Mouse (Mus musculus) midbrain, embryonic 15.5 days (tissue): Measurements from ENCODE around the gene Gm20388. TPM values are rescaled to one million over a fixed set of nuclear protein-coding genes. Genes with fewer than 3 reads are reported as not detected.
A peak's percentile ranks its signal among the peaks of the same experiment; 100 is the strongest.

Experiments used
- ATAC-seq: fragments of 200-750 bp; cut with Nextera tagmentation; replicated peaks from 2 replicates; pipeline ENCODE4 v1.8.0; 2017; ENCODE audit warnings: moderate TSS enrichment
- H3K27ac ChIP-seq: fragments of 300-500 bp; sonication (generic); 2 replicates; pipeline ENCODE4 v1.5.1; 2015; ENCODE audit warnings: mild to moderate bottlenecking, inconsistent platforms
- H3K27me3 ChIP-seq: fragments of 300-500 bp; sonication (generic); replicated peaks from 2 replicates; pipeline ENCODE4 v1.6.1; 2015; ENCODE audit warnings: inconsistent platforms
- H3K36me3 ChIP-seq: fragments of 300-500 bp; sonication (generic); replicated peaks from 2 replicates; pipeline ENCODE4 v1.6.1; 2015; ENCODE audit warnings: inconsistent platforms
- H3K4me1 ChIP-seq: fragments of 300-500 bp; sonication (generic); 2 replicates; pipeline ENCODE4 v1.6.1; 2015; ENCODE audit warnings: inconsistent platforms
- H3K4me2 ChIP-seq: fragments of 300-500 bp; sonication (generic); 2 replicates; pipeline ENCODE4 v1.6.1; 2015; ENCODE audit warnings: inconsistent platforms, mild to moderate bottlenecking, moderate library complexity
- H3K4me3 ChIP-seq: fragments of 300-500 bp; sonication (generic); 2 replicates; pipeline ENCODE4 v1.5.1; 2015; ENCODE audit warnings: mild to moderate bottlenecking, inconsistent platforms
- H3K9ac ChIP-seq: fragments of 300-500 bp; sonication (generic); 2 replicates; pipeline ENCODE4 v1.6.1; 2015; ENCODE audit warnings: mild to moderate bottlenecking, inconsistent platforms
- H3K9me3 ChIP-seq: fragments of 300-500 bp; sonication (generic); 2 replicates; pipeline ENCODE4 v1.6.1; 2016; ENCODE audit warnings: inconsistent platforms
- WGBS: fragments of 180-500 bp; shearing (Covaris S2); methylation state at CpG from one replicate; pipeline ENCODE4 v1.1.7; 2015; ENCODE audit warnings: mixed read lengths; 5-methylcytosine and 5-hydroxymethylcytosine counted together
- polyA plus RNA-seq: library from polyadenylated mRNA; unstranded; fragments of >200 nt; fragmentation: Nextera tagmentation; extraction: Ambion mirVana; gene quantifications from 2 replicates; pipeline ENCODE4 v1.2.1, GENCODE M21; 2015

Gm20388 gene
- polyA plus RNA-seq, 1 experiment from 2014 or later, result 5.6 TPM

- no peaks in the 10 kb centered on the region for H3K9me3 ChIP-seq
- WGBS, result 70% methylated on average over 11 of the region's 11 CpGs
- peak; percentile 25; the same call in 1 of the 2 replicates for ATAC-seq
Observed at GRCm38 (mm10) chr8:122433269-122433905, 2522.7 kb downstream of the Gm20388 start.

GRCm38 (mm10) chr8:122435375-122435774 is 2524.7 kb downstream of the Gm20388 start:
- no peak overlapping the region for H3K4me2 ChIP-seq
- no peak overlapping the region for H3K27ac ChIP-seq
- peaks cover 13% of the 10 kb centered on the region for H3K4me1 ChIP-seq
- H3K36me3 ChIP-seq, result peaks cover 26% of the 10 kb centered on the region
- H3K9ac ChIP-seq, result no peak overlapping the region
- H3K27me3 ChIP-seq, result no peaks in the 10 kb centered on the region
- 92% methylated on average over 6 of the region's 6 CpGs for WGBS
- H3K4me3 ChIP-seq, result no peak overlapping the region
- no peaks in the 10 kb centered on the region for H3K9me3 ChIP-seq
- no peak for ATAC-seq

More at GRCm38 (mm10) chr8:122433269-122433905, 2522.7 kb downstream of the Gm20388 start:
- no peak overlapping the region for H3K4me3 ChIP-seq
- peaks cover 26% of the 10 kb centered on the region for H3K36me3 ChIP-seq
- H3K4me1 ChIP-seq, result peaks cover 13% of the 10 kb centered on the region
- H3K27ac ChIP-seq, result no peak overlapping the region
- no peak overlapping the region for H3K9ac ChIP-seq
- no peak overlapping the region for H3K4me2 ChIP-seq
- H3K27me3 ChIP-seq, result no peaks in the 10 kb centered on the region

- Histone ChIP-seq H3K9ac (no peak overlapping the region), H3K4me3 (no peak overlapping the region), H3K27me3 (no peaks in the 10 kb centered on the region), H3K4me2 (no peak overlapping the region), H3K9me3 (no peaks in the 10 kb centered on the region), H3K36me3 (peaks cover 26% of the 10 kb centered on the region), H3K27ac (no peak overlapping the region), H3K4me1 (peaks cover 13% of the 10 kb centered on the region)
- WGBS, result 94% methylated on average over 9 of the region's 9 CpGs
- ATAC-seq, result no peak
Observed at GRCm38 (mm10) chr8:122436146-122436545, 2525.5 kb downstream of the Gm20388 start.

GRCm38 (mm10) chr8:122436586-122437125 is 2526.0 kb downstream of the Gm20388 start:
- 88% methylated on average over 20 of the region's 20 CpGs for WGBS
- Histone ChIP-seq H3K4me3 (no peak overlapping the region), H3K27me3 (no peaks in the 10 kb centered on the region), H3K9ac (no peak overlapping the region), H3K4me2 (no peak overlapping the region), H3K9me3 (no peaks in the 10 kb centered on the region), H3K4me1 (peaks cover 12% of the 10 kb centered on the region), H3K36me3 (peaks cover 26% of the 10 kb centered on the region), H3K27ac (no peak overlapping the region)
- ATAC-seq, result no peak

- Histone ChIP-seq H3K27me3 (no peaks in the 10 kb centered on the region), H3K4me1 (peaks cover 12% of the 10 kb centered on the region), H3K36me3 (peaks cover 26% of the 10 kb centered on the region), H3K4me2 (no peak overlapping the region), H3K4me3 (no peak overlapping the region), H3K9ac (no peak overlapping the region), H3K27ac (no peak overlapping the region), H3K9me3 (no peaks in the 10 kb centered on the region)
- 91% methylated on average over 13 of the region's 13 CpGs for WGBS
- no peak for ATAC-seq
Observed at GRCm38 (mm10) chr8:122437708-122438331, 2527.2 kb downstream of the Gm20388 start.

GRCm38 (mm10) chr8:122439336-122439735 is 2528.7 kb downstream of the Gm20388 start:
- Histone ChIP-seq H3K27ac (no peak overlapping the region), H3K36me3 (peaks cover 25% of the 10 kb centered on the region), H3K9me3 (no peaks in the 10 kb centered on the region), H3K4me3 (no peak overlapping the region), H3K4me2 (no peak overlapping the region), H3K27me3 (no peaks in the 10 kb centered on the region), H3K4me1 (peaks cover 14% of the 10 kb centered on the region), H3K9ac (no peak overlapping the region)
- WGBS, result 95% methylated on average over 16 of the region's 16 CpGs
- ATAC-seq, result no peak

- Histone ChIP-seq H3K9ac (no peak overlapping the region), H3K27ac (no peak overlapping the region), H3K4me1 (peaks cover 30% of the 10 kb centered on the region), H3K4me3 (no peak overlapping the region), H3K4me2 (no peak overlapping the region), H3K9me3 (no peaks in the 10 kb centered on the region), H3K27me3 (no peaks in the 10 kb centered on the region), H3K36me3 (peaks cover 12% of the 10 kb centered on the region; the same call in 1 of the 2 replicates)
- 95% methylated on average over 1 of the region's 1 CpGs for WGBS
- no peak for ATAC-seq
Observed at GRCm38 (mm10) chr8:122441326-122441725, 2530.7 kb downstream of the Gm20388 start.

- peak overlapping the region; percentile 78 for H3K4me3 ChIP-seq
- H3K27me3 ChIP-seq, result no peaks in the 10 kb centered on the region
- H3K4me1 ChIP-seq, result peaks cover 30% of the 10 kb centered on the region
- peaks cover 7% of the 10 kb centered on the region; the same call in 1 of the 2 replicates for H3K36me3 ChIP-seq
- peak overlapping the region; percentile 79 for H3K9ac ChIP-seq
- no peak for ATAC-seq
- H3K4me2 ChIP-seq, result peak overlapping the region; percentile 92
- WGBS, result 12% methylated on average over 7 of the region's 7 CpGs
- H3K9me3 ChIP-seq, result no peaks in the 10 kb centered on the region
- H3K27ac ChIP-seq, result peak overlapping the region; percentile 87
Observed at GRCm38 (mm10) chr8:122442356-122442755, 2531.7 kb downstream of the Gm20388 start.

GRCm38 (mm10) chr8:122442781-122443180 is 2532.1 kb downstream of the Gm20388 start:
- Histone ChIP-seq H3K4me1 (peaks cover 30% of the 10 kb centered on the region), H3K4me3 (peak overlapping the region; percentile 78), H3K27me3 (no peaks in the 10 kb centered on the region), H3K36me3 (peaks cover 5% of the 10 kb centered on the region; the same call in 1 of the 2 replicates), H3K9me3 (no peaks in the 10 kb centered on the region), H3K9ac (peak overlapping the region; percentile 79), H3K27ac (peak overlapping the region; percentile 87), H3K4me2 (peak overlapping the region; percentile 92)
- ATAC-seq, result peak; percentile 25
- WGBS, result under 1% methylated on average over 12 of the region's 12 CpGs

GRCm38 (mm10) chr8:122443262-122444006 is 2532.8 kb downstream of the Gm20388 start, which contains the start of gene Mvd:
Gene Mvd (minus strand): TSS chr8:122443422.
- Histone ChIP-seq H3K4me2 (peak within 1 kb of the TSS; percentile 92), H3K9ac (peak within 1 kb of the TSS; percentile 94), H3K4me3 (peak within 1 kb of the TSS; percentile 78), H3K27ac (peak within 1 kb of the TSS; percentile 98), H3K36me3 (no peaks in the 10 kb centered on the region; the same call in 1 of the 2 replicates), H3K4me1 (peaks cover 30% of the 10 kb centered on the region), H3K9me3 (no peaks in the 10 kb centered on the region), H3K27me3 (no peaks in the 10 kb centered on the region)
- peak; percentile 98 for ATAC-seq
- WGBS, result under 1% methylated on average over 47 of the region's 47 CpGs

GRCm38 (mm10) chr8:122444058-122444748 is 2533.6 kb downstream of the Gm20388 start:
- Histone ChIP-seq H3K27me3 (no peaks in the 10 kb centered on the region), H3K36me3 (no peaks in the 10 kb centered on the region; the same call in 1 of the 2 replicates), H3K27ac (peak overlapping the region; percentile 98), H3K4me3 (peak overlapping the region; percentile 78), H3K9me3 (no peaks in the 10 kb centered on the region), H3K4me2 (peak overlapping the region; percentile 72), H3K9ac (peak overlapping the region; percentile 94), H3K4me1 (peaks cover 30% of the 10 kb centered on the region)
- 9% methylated on average over 19 of the region's 19 CpGs for WGBS
- peak; percentile 25; the same call in 1 of the 2 replicates for ATAC-seq
